Mouse (Mus musculus) megakaryocyte-erythroid progenitor cell, adult 5-6 weeks (primary cell): ENCODE measurements around the gene Elovl6. TPM values are rescaled to one million over a fixed set of nuclear protein-coding genes. Genes with fewer than 3 reads are reported as not detected.
A peak's percentile ranks its signal among the peaks of the same experiment; 100 is the strongest.

Experiments
- ATAC-seq: replicated peaks from 2 replicates; pipeline ENCODE4 v1.8.0; 2016; ENCODE audit warnings: mild to moderate bottlenecking, inconsistent platforms; ENCODE audit not compliant: severe bottlenecking, poor library complexity, low FRiP score, low TSS enrichment
- total RNA-seq, 2 experiments: library from RNA; stranded (forward) in 1 of 2; stranded (reverse) in 1 of 2; fragments of 200-1000, 215-1000 nt in 1 of 2; fragments of >200 nt in 1 of 2; fragmentation: Nextera tagmentation in 1 of 2; gene quantifications; 2 replicates each; pipeline ENCODE4 v1.2.3; 2014 to 2017

The Elovl6 gene
- total RNA-seq, 2 experiments from 2014 or later = 15.8 to 19.4 TPM

GRCm38 (mm10) chr3:129658776-129659175 lies 126.6 kb downstream of the Elovl6 start:
- ATAC-seq = no peak

GRCm38 (mm10) chr3:129663906-129664305 lies 131.8 kb downstream of the Elovl6 start:
- ATAC-seq = no peak

GRCm38 (mm10) chr3:129675923-129676322 lies 143.8 kb downstream of the Elovl6 start:
- no peak for ATAC-seq

- ATAC-seq = no peak
Measured at GRCm38 (mm10) chr3:129680258-129680657, 148.1 kb downstream of the Elovl6 start.

GRCm38 (mm10) chr3:129681841-129682240 lies 149.7 kb downstream of the Elovl6 start:
- ATAC-seq = no peak

- ATAC-seq = no peak
Measured at GRCm38 (mm10) chr3:129682389-129682788, 150.2 kb downstream of the Elovl6 start.

GRCm38 (mm10) chr3:129683060-129683679 lies 151.0 kb downstream of the Elovl6 start:
- 0 out of 2 replicates have a peak, but pooled peaks have one; percentile 58 for ATAC-seq

- ATAC-seq = no peak
Measured at GRCm38 (mm10) chr3:129686196-129686595, 154.0 kb downstream of the Elovl6 start.

- ATAC-seq = peak; percentile 60
Measured at GRCm38 (mm10) chr3:129686698-129687333, 154.7 kb downstream of the Elovl6 start.

- ATAC-seq = no peak
Measured at GRCm38 (mm10) chr3:129687429-129687828, 155.3 kb downstream of the Elovl6 start.

Other genes with a start within 250 kb of the Elovl6 start
- gene Enpep, start 199.6 kb upstream of the Elovl6 start, total RNA-seq (2014; fragmentation: Nextera tagmentation) = 2.4 TPM in 1 of 2 replicates, not detected in the other
- not detected in 2 replicates for gene Enpep, start 199.6 kb upstream of the Elovl6 start, total RNA-seq (2017)
- 1.9 and 9.8 TPM in 2 replicates for gene Egf, start 223.0 kb downstream of the Elovl6 start, total RNA-seq (2014; fragmentation: Nextera tagmentation)
- gene Egf, start 223.0 kb downstream of the Elovl6 start, total RNA-seq (2017) = 0.09 and 5.9 TPM in 2 replicates